Mouse (Mus musculus): ENCODE measurements around the gene March1. TPM values are rescaled to one million over a fixed set of nuclear protein-coding genes. Genes with fewer than 3 reads are reported as not detected.

Gene March1
- polyA plus RNA-seq, 1 experiment = 4.4 TPM

DNA sequence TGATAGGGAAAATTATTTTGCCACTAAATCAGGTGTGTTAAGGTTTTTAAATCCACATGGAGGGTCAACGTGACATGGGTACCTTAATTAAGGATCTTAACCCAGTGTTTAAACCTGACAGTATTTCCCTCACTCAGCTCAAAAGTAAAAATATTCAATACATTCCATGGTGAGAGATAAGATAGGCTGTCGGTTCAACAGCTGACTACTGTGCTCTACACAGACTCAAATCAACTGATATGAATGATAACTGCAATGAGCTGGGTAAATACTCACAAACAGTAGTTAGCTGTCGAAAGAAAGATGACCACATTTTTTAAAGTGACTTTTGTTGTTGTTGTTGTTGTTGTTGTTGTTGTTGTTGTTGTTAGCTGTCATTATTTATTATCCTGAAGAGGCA lies 852.1 kb downstream of the March1 start:
- Histone ChIP-seq H3K27ac (ENCODE audit: insufficient read depth, low read length) (no peak overlapping the region), H3K27me3 (ENCODE audit: control insufficient read depth, insufficient read depth, low read length) (no peaks in the 10 kb centered on the region; the same call in 1 of the 2 replicates), H3K4me3 (replicated peaks; ENCODE audit: insufficient read depth, low read depth, low read length) (no peak overlapping the region), H3K4me1 (ENCODE audit: control insufficient read depth, insufficient read depth, low read length) (no peaks in the 10 kb centered on the region)
- WGBS = 88% methylated on average over 3 of the region's 3 CpGs
- TF ChIP-seq POLR2A (IDR thresholded peaks at IDR 0.05; ENCODE audit: borderline replicate concordance, insufficient read depth, low read length) (no peak), CTCF (IDR thresholded peaks at IDR 0.05; ENCODE audit: borderline replicate concordance, insufficient read depth, low read depth, low read length) (no peak)
- no peak for DNase-seq

- Histone ChIP-seq H3K27ac (ENCODE audit: insufficient read depth, low read length) (no peak overlapping the region), H3K4me3 (replicated peaks; ENCODE audit: insufficient read depth, low read depth, low read length) (no peak overlapping the region), H3K27me3 (ENCODE audit: control insufficient read depth, insufficient read depth, low read length) (no peaks in the 10 kb centered on the region; the same call in 1 of the 2 replicates), H3K4me1 (ENCODE audit: control insufficient read depth, insufficient read depth, low read length) (no peaks in the 10 kb centered on the region)
- WGBS = 96% methylated on average over 3 of the region's 3 CpGs
- TF ChIP-seq CTCF (IDR thresholded peaks at IDR 0.05; ENCODE audit: borderline replicate concordance, insufficient read depth, low read depth, low read length) = no peak
- no peak for TF ChIP-seq POLR2A (IDR thresholded peaks at IDR 0.05; ENCODE audit: borderline replicate concordance, insufficient read depth, low read length)
- no peak for DNase-seq
Observed at GRCm38 (mm10) chr8:66476880-66477279, 859.2 kb downstream of the March1 start.

DNA sequence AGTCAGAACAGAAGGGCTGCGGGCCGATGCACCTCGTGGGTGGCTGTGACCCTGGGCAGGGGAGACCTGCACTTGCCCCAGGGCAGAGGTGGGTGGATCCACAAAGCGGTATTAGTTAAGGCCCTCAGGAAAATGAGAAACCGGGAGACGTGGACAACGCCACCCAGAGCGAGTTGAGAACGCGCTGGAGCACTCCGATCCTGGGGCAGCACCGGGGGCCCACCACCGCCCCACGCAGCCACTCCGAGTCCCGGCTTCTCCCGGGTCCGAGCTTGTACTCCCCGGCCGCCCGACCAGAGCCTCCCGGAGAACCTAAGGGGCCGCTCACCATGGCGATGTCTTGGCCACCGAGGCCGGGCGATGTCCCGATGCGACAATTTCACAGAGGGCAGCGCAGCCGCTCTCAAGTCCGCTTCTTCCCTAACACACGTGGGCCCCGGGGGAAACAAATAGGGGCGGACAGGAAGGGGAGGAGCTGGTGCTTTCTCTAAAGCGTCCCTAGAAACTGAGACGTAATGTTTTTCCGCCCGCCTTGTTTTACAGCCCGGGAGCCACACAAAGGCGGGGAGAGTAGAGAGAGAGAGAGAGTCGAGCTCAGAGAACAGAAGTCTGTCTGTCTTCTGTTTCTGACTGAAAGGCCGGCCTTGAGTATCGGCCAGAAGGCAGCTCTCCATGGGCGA lies 868.5 kb downstream of the March1 start, which contains the start of gene Tma16:
Gene Tma16, minus strand, starts transcription at position 447 of the 680 bp plus-strand sequence.
- peak within 1 kb of the TSS; percentile 97 for H3K4me3 ChIP-seq (replicated peaks; ENCODE audit: insufficient read depth, low read depth, low read length)
- WGBS = under 1% methylated on average over 45 of the region's 45 CpGs
- TF ChIP-seq POLR2A (IDR thresholded peaks at IDR 0.05; ENCODE audit: borderline replicate concordance, insufficient read depth, low read length) (peak; percentile 48; the same call in 1 of the 2 replicates), CTCF (IDR thresholded peaks at IDR 0.05; ENCODE audit: borderline replicate concordance, insufficient read depth, low read depth, low read length) (no peak)
- H3K27me3 ChIP-seq (ENCODE audit: control insufficient read depth, insufficient read depth, low read length) = no peaks in the 10 kb centered on the region
- H3K27ac ChIP-seq (ENCODE audit: insufficient read depth, low read length) = peak within 1 kb of the TSS; percentile 78
- no peaks in the 10 kb centered on the region for H3K4me1 ChIP-seq (ENCODE audit: control insufficient read depth, insufficient read depth, low read length)
- DNase-seq = peak; percentile 80 to 88

DNA sequence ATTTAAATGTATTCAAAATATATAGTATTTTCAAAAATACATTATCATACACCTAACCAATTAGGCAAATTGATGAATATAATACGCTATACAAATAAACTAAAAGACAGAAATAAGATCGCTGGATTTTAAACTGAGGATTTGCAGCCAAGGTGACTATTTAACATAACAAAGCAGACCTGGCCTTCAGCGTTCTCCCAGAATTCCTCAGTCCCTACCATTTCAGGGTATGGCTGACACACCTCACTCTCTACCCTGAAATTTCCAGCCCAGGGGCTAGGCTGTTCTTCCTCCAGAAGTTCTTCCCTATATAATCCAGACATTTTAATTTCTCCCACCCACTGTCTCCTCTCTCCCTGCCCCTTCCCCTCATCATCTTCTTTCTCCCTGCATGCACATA lies 870.9 kb downstream of the March1 start:
- 58% methylated on average over 3 of the region's 3 CpGs for WGBS
- Histone ChIP-seq H3K27ac (ENCODE audit: insufficient read depth, low read length) (no peak overlapping the region), H3K4me1 (ENCODE audit: control insufficient read depth, insufficient read depth, low read length) (no peaks in the 10 kb centered on the region), H3K4me3 (replicated peaks; ENCODE audit: insufficient read depth, low read depth, low read length) (no peak overlapping the region), H3K27me3 (ENCODE audit: control insufficient read depth, insufficient read depth, low read length) (no peaks in the 10 kb centered on the region)
- DNase-seq = no peak
- no peak for TF ChIP-seq POLR2A (IDR thresholded peaks at IDR 0.05; ENCODE audit: borderline replicate concordance, insufficient read depth, low read length)

- no peak for TF ChIP-seq CTCF (IDR thresholded peaks at IDR 0.05; ENCODE audit: borderline replicate concordance, insufficient read depth, low read depth, low read length)
- no peak for TF ChIP-seq POLR2A (IDR thresholded peaks at IDR 0.05; ENCODE audit: borderline replicate concordance, insufficient read depth, low read length)
- Histone ChIP-seq H3K4me3 (replicated peaks; ENCODE audit: insufficient read depth, low read depth, low read length) (no peak overlapping the region), H3K27me3 (ENCODE audit: control insufficient read depth, insufficient read depth, low read length) (no peaks in the 10 kb centered on the region), H3K4me1 (ENCODE audit: control insufficient read depth, insufficient read depth, low read length) (no peaks in the 10 kb centered on the region), H3K27ac (ENCODE audit: insufficient read depth, low read length) (no peak overlapping the region)
- no peak for DNase-seq
- 80% methylated on average over 4 of the region's 4 CpGs for WGBS
Observed at GRCm38 (mm10) chr8:66490624-66491023, 872.9 kb downstream of the March1 start.

GRCm38 (mm10) chr8:66494496-66494895 lies 876.8 kb downstream of the March1 start:
- Histone ChIP-seq H3K4me3 (replicated peaks; ENCODE audit: insufficient read depth, low read depth, low read length) (no peak overlapping the region), H3K27me3 (ENCODE audit: control insufficient read depth, insufficient read depth, low read length) (no peaks in the 10 kb centered on the region), H3K4me1 (ENCODE audit: control insufficient read depth, insufficient read depth, low read length) (no peaks in the 10 kb centered on the region), H3K27ac (ENCODE audit: insufficient read depth, low read length) (no peak overlapping the region)
- TF ChIP-seq POLR2A (IDR thresholded peaks at IDR 0.05; ENCODE audit: borderline replicate concordance, insufficient read depth, low read length) = no peak
- no peak for TF ChIP-seq CTCF (IDR thresholded peaks at IDR 0.05; ENCODE audit: borderline replicate concordance, insufficient read depth, low read depth, low read length)
- WGBS = 75% methylated on average over 2 of the region's 2 CpGs
- DNase-seq = no peak

- H3K27me3 ChIP-seq (ENCODE audit: control insufficient read depth, insufficient read depth, low read length) = no peaks in the 10 kb centered on the region
- no peak overlapping the region for H3K4me3 ChIP-seq (replicated peaks; ENCODE audit: insufficient read depth, low read depth, low read length)
- 5% methylated on average over 8 of the region's 8 CpGs for WGBS
- no peak overlapping the region for H3K27ac ChIP-seq (ENCODE audit: insufficient read depth, low read length)
- H3K4me1 ChIP-seq (ENCODE audit: control insufficient read depth, insufficient read depth, low read length) = no peaks in the 10 kb centered on the region
- TF ChIP-seq CTCF (IDR thresholded peaks at IDR 0.05; ENCODE audit: borderline replicate concordance, insufficient read depth, low read depth, low read length) (peak; percentile 65; the same call in 1 of the 2 replicates), POLR2A (IDR thresholded peaks at IDR 0.05; ENCODE audit: borderline replicate concordance, insufficient read depth, low read length) (no peak)
- peak; percentile 51 to 65 for DNase-seq
Observed at GRCm38 (mm10) chr8:66495726-66496125, 878.0 kb downstream of the March1 start.

DNA sequence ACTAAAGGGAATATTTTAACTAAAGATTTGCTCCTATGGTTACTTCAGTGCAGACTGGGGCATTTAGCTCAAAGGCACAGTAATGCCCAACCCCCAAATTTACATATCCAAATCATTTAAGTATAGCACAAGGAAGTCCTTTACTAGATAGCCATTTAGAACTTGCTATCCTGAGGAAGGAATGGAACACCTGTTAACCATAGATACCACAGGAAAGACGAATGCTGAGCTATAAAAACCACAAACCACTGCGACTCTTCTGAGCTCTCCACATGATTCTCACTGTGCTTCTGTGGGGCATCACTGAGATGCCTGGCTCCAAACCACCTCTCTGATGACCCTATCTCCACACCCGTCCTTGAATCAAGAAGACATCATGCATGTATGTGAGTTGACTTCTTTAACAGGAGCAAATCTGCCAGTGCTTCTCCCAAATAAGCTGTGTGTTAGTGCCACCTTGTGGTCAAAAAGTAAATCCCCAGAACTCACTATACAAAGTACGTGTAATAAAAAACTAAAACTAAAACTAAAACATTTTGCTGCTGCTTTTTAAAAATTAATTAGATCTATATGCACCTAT lies 879.4 kb downstream of the March1 start:
- WGBS = 30% methylated on average over 4 of the region's 4 CpGs
- H3K4me3 ChIP-seq (replicated peaks; ENCODE audit: insufficient read depth, low read depth, low read length) = no peak overlapping the region
- DNase-seq = peak in 1 of 2 experiments; percentile 27
- no peak for TF ChIP-seq POLR2A (IDR thresholded peaks at IDR 0.05; ENCODE audit: borderline replicate concordance, insufficient read depth, low read length)
- TF ChIP-seq CTCF (IDR thresholded peaks at IDR 0.05; ENCODE audit: borderline replicate concordance, insufficient read depth, low read depth, low read length) = peak; percentile 41; the same call in 1 of the 2 replicates
- H3K27ac ChIP-seq (ENCODE audit: insufficient read depth, low read length) = no peak overlapping the region
- no peaks in the 10 kb centered on the region for H3K4me1 ChIP-seq (ENCODE audit: control insufficient read depth, insufficient read depth, low read length)
- H3K27me3 ChIP-seq (ENCODE audit: control insufficient read depth, insufficient read depth, low read length) = no peaks in the 10 kb centered on the region

Data from cerebellum, adult 2 months (tissue).